Mouse (Mus musculus) lung, postnatal 0 days (tissue): ENCODE data around the gene Cpb2.

ENCODE experiments used
- CTCF ChIP-seq: IDR thresholded peaks from 2 replicates; pipeline ENCODE4 v1.5.1; 2016; ENCODE audit warnings: antibody characterized with exemption, mild to moderate bottlenecking
- EP300 ChIP-seq: IDR thresholded peaks from 2 replicates; pipeline ENCODE4 v1.6.1; 2016; ENCODE audit warnings: antibody characterized with exemption, mild to moderate bottlenecking, control low read depth

DNA sequence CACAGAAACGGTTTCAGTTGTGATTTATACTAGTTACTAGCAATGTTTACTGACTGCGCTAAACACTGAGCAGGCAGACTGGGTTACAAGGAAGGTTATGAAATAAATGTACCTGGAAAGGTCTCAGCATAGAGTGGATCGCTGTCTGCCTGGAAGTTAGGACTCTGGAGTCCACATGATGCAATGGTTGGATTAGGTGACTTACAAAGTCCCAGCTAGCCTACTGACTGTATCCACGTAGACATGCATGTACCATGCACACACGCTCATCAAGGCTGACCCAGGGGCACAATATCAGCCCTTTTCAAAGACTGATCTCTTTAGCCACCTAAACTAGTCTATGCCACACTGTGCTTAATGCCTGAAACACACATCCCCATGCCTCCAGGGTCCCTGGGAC lies 9.0 kb upstream of the Cpb2 start:
- TF ChIP-seq CTCF (no peak), EP300 (no peak)
